In the genomic region with DNA sequence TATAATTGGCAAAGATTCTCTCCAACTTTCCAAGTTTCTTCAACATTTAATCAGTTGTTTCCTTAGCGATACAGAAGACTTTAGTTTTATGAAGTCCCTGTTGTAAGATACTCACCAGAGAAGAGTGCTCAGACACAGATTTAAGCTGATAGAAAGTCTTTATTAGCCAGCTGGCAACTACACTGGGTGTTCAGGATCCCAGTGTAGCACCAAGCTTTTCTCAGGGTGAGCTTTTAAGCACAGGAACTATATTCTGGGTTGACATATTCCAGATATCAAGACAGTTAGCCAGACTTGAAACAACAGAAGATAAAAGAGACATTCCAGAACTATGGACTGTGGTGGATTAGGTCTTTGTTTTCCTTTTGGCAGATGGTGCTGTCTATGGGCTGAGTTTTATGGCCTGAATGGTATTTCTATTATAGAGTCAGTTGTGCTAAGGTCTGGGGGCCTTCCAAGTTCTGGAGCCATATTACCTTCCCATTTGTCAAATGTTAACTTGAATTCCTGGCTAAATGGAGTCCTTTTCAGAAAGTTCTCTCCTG, we compare ENCODE assay signal across 23 mouse cellular contexts. TPM values are rescaled to one million over a fixed set of nuclear protein-coding genes. Genes with fewer than 3 reads are reported as not detected.
DNase-seq lines count a peak whose midpoint lies in the region; ATAC-seq and TF ChIP-seq lines count a peak whose summit lies in the region.
"Had no signal": no experiment of that assay in that cellular context is flagged by ENCODE, and none has a peak within 500 bp of the region (broad histone marks: within the 10 kb centered on the region; RNA-seq: fewer than 3 reads in every experiment).

No protein-coding gene starts in this region.

- WGBS in limb, embryonic 13.5 days = 66% methylated on average over 1 of the region's 1 CpGs
- 92% methylated on average over 1 of the region's 1 CpGs for WGBS in limb, embryonic 10.5 days
- WGBS in intestine, embryonic 16.5 days = 69% methylated on average over 1 of the region's 1 CpGs
- 77% methylated on average over 1 of the region's 1 CpGs for WGBS in stomach, embryonic 16.5 days
- 98% methylated on average over 1 of the region's 1 CpGs for WGBS in kidney, adult 2 months
- 91% methylated on average over 1 of the region's 1 CpGs for WGBS in forebrain, embryonic 12.5 days

- no peak overlapping the region for H3K4me2 ChIP-seq in limb, embryonic 13.5 days (replicated peaks)
- H3K4me2 ChIP-seq in intestine, embryonic 16.5 days (ENCODE audit: low read depth, low read length) = no peak overlapping the region
- no peak overlapping the region for H3K4me2 ChIP-seq in stomach, embryonic 16.5 days (ENCODE audit: low read depth, low read length)
- no peak overlapping the region for H3K4me2 ChIP-seq in forebrain, embryonic 12.5 days
- H3K4me2 ChIP-seq: embryonic facial prominence, embryonic 12.5 days; heart, embryonic 11.5 days; hindbrain, embryonic 12.5 days; hindbrain, embryonic 15.5 days had no signal

- TF ChIP-seq CTCF in embryonic fibroblast, embryonic 13.5 days (IDR thresholded peaks at IDR 0.05; ENCODE audit: borderline replicate concordance, insufficient read depth, low read length) = no peak
- TF ChIP-seq CTCF in kidney, adult 2 months (conservative IDR thresholded peaks at IDR 0.05; ENCODE audit: insufficient read depth, insufficient read length, low read depth, low read length) = no peak

- no peaks in the 10 kb centered on the region for H3K4me1 ChIP-seq in limb, embryonic 13.5 days
- no peaks in the 10 kb centered on the region for H3K4me1 ChIP-seq in limb, embryonic 10.5 days
- H3K4me1 ChIP-seq in embryonic fibroblast, embryonic 13.5 days (ENCODE audit: control insufficient read depth, insufficient read depth, low read length) = no peaks in the 10 kb centered on the region
- H3K4me1 ChIP-seq in intestine, embryonic 16.5 days (ENCODE audit: control insufficient read depth, insufficient read depth, low read length) = no peaks in the 10 kb centered on the region
- no peaks in the 10 kb centered on the region for H3K4me1 ChIP-seq in stomach, embryonic 16.5 days (ENCODE audit: control insufficient read depth, insufficient read depth, low read length)
- no peaks in the 10 kb centered on the region for H3K4me1 ChIP-seq in kidney, adult 2 months (ENCODE audit: control insufficient read depth, insufficient read depth, low read length)
- no peaks in the 10 kb centered on the region for H3K4me1 ChIP-seq in forebrain, embryonic 12.5 days
- H3K4me1 ChIP-seq: embryonic facial prominence, embryonic 12.5 days; hindbrain, embryonic 12.5 days; hindbrain, embryonic 15.5 days had no signal

- ATAC-seq in limb, embryonic 13.5 days (ENCODE audit: low FRiP score, low read depth) = peak; percentile 51
- peak; percentile 52 for ATAC-seq in intestine, embryonic 16.5 days
- peak; percentile 60; the same call in 1 of the 2 replicates for ATAC-seq in stomach, embryonic 16.5 days (ENCODE audit: insufficient read depth, low FRiP score)
- ATAC-seq in forebrain, embryonic 12.5 days (ENCODE audit: low FRiP score) = no peak
- ATAC-seq: activated CD4-positive, CD25-positive, alpha-beta regulatory T cell, adult 4 months; CD4-positive, CD25-positive, alpha-beta regulatory T cell, adult 4 months; forebrain, embryonic 14.5 days; forebrain, postnatal 0 days had no signal

- H3K27me3 ChIP-seq in limb, embryonic 13.5 days = no peaks in the 10 kb centered on the region
- no peaks in the 10 kb centered on the region for H3K27me3 ChIP-seq in limb, embryonic 10.5 days (ENCODE audit: low read depth, poor library complexity, severe bottlenecking)
- no peaks in the 10 kb centered on the region for H3K27me3 ChIP-seq in intestine, embryonic 16.5 days (replicated peaks; ENCODE audit: control insufficient read depth, insufficient read depth, low read length)
- no peaks in the 10 kb centered on the region for H3K27me3 ChIP-seq in stomach, embryonic 16.5 days (ENCODE audit: control insufficient read depth, insufficient read depth, low read length)
- no peaks in the 10 kb centered on the region for H3K27me3 ChIP-seq in kidney, adult 2 months (replicated peaks; ENCODE audit: control insufficient read depth, insufficient read depth, low read length)
- H3K27me3 ChIP-seq in forebrain, embryonic 12.5 days = no peaks in the 10 kb centered on the region
- H3K27me3 ChIP-seq: embryonic facial prominence, embryonic 12.5 days; hindbrain, embryonic 12.5 days; hindbrain, embryonic 15.5 days had no signal

- no peak overlapping the region for H3K4me3 ChIP-seq in limb, embryonic 13.5 days
- no peak overlapping the region for H3K4me3 ChIP-seq in limb, embryonic 10.5 days
- H3K4me3 ChIP-seq in embryonic fibroblast, embryonic 13.5 days (ENCODE audit: insufficient read depth, low read length) = no peak overlapping the region
- H3K4me3 ChIP-seq in intestine, embryonic 16.5 days (ENCODE audit: low read length) = no peak overlapping the region
- no peak overlapping the region for H3K4me3 ChIP-seq in stomach, embryonic 16.5 days (replicated peaks; ENCODE audit: low read length)
- no peak overlapping the region for H3K4me3 ChIP-seq in kidney, adult 2 months (ENCODE audit: insufficient read depth, low read depth, low read length)
- H3K4me3 ChIP-seq in forebrain, embryonic 12.5 days (replicated peaks) = no peak overlapping the region
- H3K4me3 ChIP-seq: embryonic facial prominence, embryonic 12.5 days; forebrain, embryonic 10.5 days; gastrocnemius, adult 2 months; hindbrain, embryonic 12.5 days; hindbrain, embryonic 15.5 days had no signal

- no peak for DNase-seq in limb, embryonic 10.5 days (ENCODE audit: low spot score)
- no peak for DNase-seq in kidney, adult 2 months
- DNase-seq: adrenal gland, postnatal 10 days; adrenal gland, postnatal 36 days; cerebellum, adult 18-20 months; cerebellum, adult 9-10 months; cerebellum, postnatal 14 days; forebrain, postnatal 0 days; gastrocnemius, adult 2 months; gastrocnemius, postnatal 14 days had no signal

- H3K9me3 ChIP-seq in limb, embryonic 13.5 days = no peaks in the 10 kb centered on the region
- no peaks in the 10 kb centered on the region for H3K9me3 ChIP-seq in limb, embryonic 10.5 days (replicated peaks)
- H3K9me3 ChIP-seq in intestine, embryonic 16.5 days (ENCODE audit: control insufficient read depth, low read length) = no peaks in the 10 kb centered on the region
- H3K9me3 ChIP-seq in stomach, embryonic 16.5 days (replicated peaks; ENCODE audit: control insufficient read depth, low read length) = no peaks in the 10 kb centered on the region
- H3K9me3 ChIP-seq in forebrain, embryonic 12.5 days = no peaks in the 10 kb centered on the region
- H3K9me3 ChIP-seq: embryonic facial prominence, embryonic 12.5 days; forebrain, embryonic 10.5 days; hindbrain, embryonic 12.5 days; hindbrain, embryonic 15.5 days had no signal

- TF ChIP-seq POLR2A in embryonic fibroblast, embryonic 13.5 days (IDR thresholded peaks at IDR 0.05; ENCODE audit: low read depth, low read length) = no peak
- no peak for TF ChIP-seq POLR2A in kidney, adult 2 months (IDR thresholded peaks at IDR 0.05; ENCODE audit: low read depth, low read length)

- no peaks in the 10 kb centered on the region for H3K36me3 ChIP-seq in limb, embryonic 13.5 days
- no peaks in the 10 kb centered on the region for H3K36me3 ChIP-seq in limb, embryonic 10.5 days
- no peaks in the 10 kb centered on the region for H3K36me3 ChIP-seq in intestine, embryonic 16.5 days (ENCODE audit: control insufficient read depth, insufficient read depth, low read length)
- H3K36me3 ChIP-seq in stomach, embryonic 16.5 days (ENCODE audit: control insufficient read depth, insufficient read depth, low read length) = no peaks in the 10 kb centered on the region
- no peaks in the 10 kb centered on the region for H3K36me3 ChIP-seq in kidney, adult 2 months (ENCODE audit: control insufficient read depth, insufficient read depth, low read length)
- no peaks in the 10 kb centered on the region for H3K36me3 ChIP-seq in forebrain, embryonic 12.5 days (replicated peaks)
- H3K36me3 ChIP-seq: embryonic facial prominence, embryonic 12.5 days; forebrain, embryonic 10.5 days; hindbrain, embryonic 12.5 days; hindbrain, embryonic 15.5 days had no signal

- H3K27ac ChIP-seq in limb, embryonic 13.5 days = no peak overlapping the region
- no peak overlapping the region for H3K27ac ChIP-seq in limb, embryonic 10.5 days
- 0 out of 2 replicates have a peak overlapping the region, but pooled peaks have one; percentile 6 for H3K27ac ChIP-seq in embryonic fibroblast, embryonic 13.5 days (ENCODE audit: insufficient read depth, low read length)
- H3K27ac ChIP-seq in intestine, embryonic 16.5 days (ENCODE audit: low read length) = no peak overlapping the region
- H3K27ac ChIP-seq in stomach, embryonic 16.5 days (ENCODE audit: low read length) = no peak overlapping the region
- no peak overlapping the region for H3K27ac ChIP-seq in kidney, adult 2 months (ENCODE audit: insufficient read depth, low read depth, low read length)
- H3K27ac ChIP-seq in forebrain, embryonic 12.5 days = no peak overlapping the region
- H3K27ac ChIP-seq: embryonic facial prominence, embryonic 12.5 days; forebrain, embryonic 10.5 days; gastrocnemius, adult 2 months; hindbrain, embryonic 12.5 days; hindbrain, embryonic 15.5 days had no signal

- H3K9ac ChIP-seq in limb, embryonic 13.5 days = no peak overlapping the region
- H3K9ac ChIP-seq in intestine, embryonic 16.5 days (ENCODE audit: low read depth, low read length) = no peak overlapping the region
- no peak overlapping the region for H3K9ac ChIP-seq in stomach, embryonic 16.5 days (ENCODE audit: low read length)
- no peak overlapping the region for H3K9ac ChIP-seq in forebrain, embryonic 12.5 days
- H3K9ac ChIP-seq: embryonic facial prominence, embryonic 12.5 days; forebrain, postnatal 0 days; hindbrain, embryonic 12.5 days; hindbrain, embryonic 15.5 days had no signal

RNA-seq across cellular contexts. Expression of a gene that starts 32.3 kb away (rescaled TPM):
- polyA plus RNA-seq in limb, embryonic 13.5 days (2015; fragmentation: Nextera tagmentation; extraction: Ambion mirVana) = 8.9 and 10.3 TPM in 2 replicates
- polyA plus RNA-seq in limb, embryonic 10.5 days (2016; fragmentation: Nextera tagmentation; extraction: Ambion mirVana) = 0.16 and 0.61 TPM in 2 replicates
- polyA plus RNA-seq in embryonic fibroblast, embryonic 13.5 days (2011; ENCODE audit: insufficient read length, low read depth, missing spikeins) = not detected in 2 replicates
- polyA plus RNA-seq in intestine, embryonic 16.5 days (2015; fragmentation: Nextera tagmentation; extraction: Ambion mirVana) = 0.10 and 0.17 TPM in 2 replicates
- 0.37 and 6.6 TPM in 2 replicates for polyA plus RNA-seq in stomach, embryonic 16.5 days (2015; fragmentation: Nextera tagmentation; extraction: Ambion mirVana)
- polyA plus RNA-seq in kidney, adult 2 months (2012; rRNA removed) = 0.04 and 0.99 TPM in 2 replicates
- 0.19 and 0.24 TPM in 2 replicates for polyA plus RNA-seq in forebrain, embryonic 12.5 days (2016; fragmentation: Nextera tagmentation; extraction: Ambion mirVana)
- polyA plus RNA-seq: activated CD4-positive, CD25-positive, alpha-beta regulatory T cell, adult 4 months; CD4-positive, CD25-positive, alpha-beta regulatory T cell, adult 4 months had no signal

RNA-seq across cellular contexts. Expression of a gene that starts 59.4 kb away (rescaled TPM):
- polyA plus RNA-seq in limb, embryonic 13.5 days (2015; fragmentation: Nextera tagmentation; extraction: Ambion mirVana) = 11.0 and 12.2 TPM in 2 replicates
- 4.9 and 5.4 TPM in 2 replicates for polyA plus RNA-seq in limb, embryonic 10.5 days (2016; fragmentation: Nextera tagmentation; extraction: Ambion mirVana)
- polyA plus RNA-seq in embryonic fibroblast, embryonic 13.5 days (2011; ENCODE audit: insufficient read length, low read depth, missing spikeins) = 6.2 and 9.1 TPM in 2 replicates
- 14.1 and 14.8 TPM in 2 replicates for polyA plus RNA-seq in intestine, embryonic 16.5 days (2015; fragmentation: Nextera tagmentation; extraction: Ambion mirVana)
- 17.7 and 19.2 TPM in 2 replicates for polyA plus RNA-seq in stomach, embryonic 16.5 days (2015; fragmentation: Nextera tagmentation; extraction: Ambion mirVana)
- polyA plus RNA-seq in kidney, adult 2 months (2012; rRNA removed) = 34.0 and 40.7 TPM in 2 replicates
- polyA plus RNA-seq in forebrain, embryonic 12.5 days (2016; fragmentation: Nextera tagmentation; extraction: Ambion mirVana) = 18.1 and 21.4 TPM in 2 replicates
